Mouse (Mus musculus): Measurements from ENCODE around the gene Usp2.

GRCm38 (mm10) chr9:44079997-44080780, 13.4 kb downstream of the Usp2 start:
- no peak for TF ChIP-seq TAL1 (IDR thresholded peaks at IDR 0.05; ENCODE audit: low read length)
- no peak for TF ChIP-seq GATA1 (IDR thresholded peaks at IDR 0.05; ENCODE audit: low read length)

Data from erythroblast, embryonic 14.5 days (primary cell).